Mouse (Mus musculus) C2C12 (cell line): ENCODE measurements around the gene Clec11a.

ENCODE experiments used
- CEBPB ChIP-seq: IDR thresholded peaks from one replicate; pipeline ENCODE4 v1.6.1; 2011; ENCODE audit warnings: low read depth, mild to moderate bottlenecking, control low read depth, moderate library complexity
- CTCF ChIP-seq: IDR thresholded peaks from one replicate; pipeline ENCODE4 v1.5.1; 2011; ENCODE audit not compliant: control insufficient read depth, insufficient read depth, insufficient read length
- FOSL1 ChIP-seq: IDR thresholded peaks from one replicate; pipeline ENCODE4 v1.8.0; 2011; ENCODE audit warnings: mild to moderate bottlenecking, low read length; ENCODE audit not compliant: poor library complexity, insufficient read depth, severe bottlenecking
- MAX ChIP-seq: IDR thresholded peaks from one replicate; pipeline ENCODE4 v1.6.1; 2011; ENCODE audit warnings: mild to moderate bottlenecking, control low read depth
- MYOD1 ChIP-seq: IDR thresholded peaks from one replicate; pipeline ENCODE4 v1.6.1; 2011; ENCODE audit warnings: low read depth; ENCODE audit not compliant: control insufficient read depth, insufficient read length
- USF1 ChIP-seq: IDR thresholded peaks from one replicate; pipeline ENCODE4 v1.6.1; 2011; ENCODE audit warnings: low read depth, mild to moderate bottlenecking, control low read depth, moderate library complexity

DNA sequence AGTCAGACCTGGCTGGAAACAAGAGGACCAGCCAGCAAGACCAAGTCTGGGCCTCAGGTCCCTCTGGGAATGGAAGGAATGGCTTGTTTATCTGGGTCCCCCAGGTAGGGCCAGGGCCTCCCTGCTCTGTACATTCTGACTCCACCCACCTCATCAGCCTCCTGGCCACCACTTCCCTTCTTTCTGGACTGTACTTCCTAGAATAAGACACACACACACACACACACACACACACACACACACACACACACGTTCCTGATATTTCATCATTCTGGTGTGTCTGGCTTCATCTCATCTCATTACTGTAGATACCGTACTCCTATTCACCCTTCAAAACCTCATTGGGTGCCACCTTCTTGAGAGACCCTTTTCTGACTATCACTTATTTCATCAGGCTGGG lies 37.3 kb downstream of the Clec11a start:
- TF ChIP-seq CTCF, result no peak
- no peak for TF ChIP-seq CEBPB
- no peak for TF ChIP-seq MYOD1
- no peak for TF ChIP-seq USF1
- TF ChIP-seq MAX, result no peak
- TF ChIP-seq FOSL1, result no peak
